Mouse (Mus musculus): ENCODE results near the gene Hcn2. TPM values are rescaled to one million over a fixed set of nuclear protein-coding genes. Genes with fewer than 3 reads are reported as not detected.

The Hcn2 gene
- polyA plus RNA-seq, 1 experiment: 270 TPM

DNA sequence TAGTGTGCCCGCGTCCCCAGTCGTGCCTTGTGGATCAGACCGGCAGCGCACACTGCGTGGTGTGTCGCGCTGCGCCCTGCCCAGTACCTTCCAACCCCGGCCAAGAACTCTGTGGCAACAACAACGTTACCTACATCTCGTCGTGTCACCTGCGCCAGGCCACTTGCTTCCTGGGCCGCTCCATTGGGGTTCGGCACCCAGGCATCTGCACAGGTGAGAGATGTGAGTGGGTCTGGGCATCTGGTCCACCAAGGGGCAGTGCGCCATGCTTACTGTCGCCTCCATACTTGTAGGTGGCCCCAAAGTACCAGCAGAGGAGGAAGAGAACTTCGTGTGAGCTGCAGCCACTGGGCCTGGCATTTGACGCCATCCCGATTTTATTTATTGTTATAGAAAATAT is 64.7 kb downstream of the Hcn2 start:
- H3K4me1 ChIP-seq (ENCODE audit: control insufficient read depth, insufficient read depth, low read length): peaks cover 10% of the 10 kb centered on the region
- peak overlapping the region; percentile 72 for H3K4me3 ChIP-seq (replicated peaks; ENCODE audit: insufficient read depth, low read depth, low read length)
- no peaks in the 10 kb centered on the region for H3K27me3 ChIP-seq (ENCODE audit: control insufficient read depth, insufficient read depth, low read length)
- WGBS: 34% methylated on average over 21 of the region's 21 CpGs
- TF ChIP-seq POLR2A (IDR thresholded peaks at IDR 0.05; ENCODE audit: borderline replicate concordance, insufficient read depth, low read length) (no peak), CTCF (IDR thresholded peaks at IDR 0.05; ENCODE audit: borderline replicate concordance, insufficient read depth, low read depth, low read length) (no peak)
- no peak for DNase-seq
- no peak overlapping the region for H3K27ac ChIP-seq (ENCODE audit: insufficient read depth, low read length)

DNA sequence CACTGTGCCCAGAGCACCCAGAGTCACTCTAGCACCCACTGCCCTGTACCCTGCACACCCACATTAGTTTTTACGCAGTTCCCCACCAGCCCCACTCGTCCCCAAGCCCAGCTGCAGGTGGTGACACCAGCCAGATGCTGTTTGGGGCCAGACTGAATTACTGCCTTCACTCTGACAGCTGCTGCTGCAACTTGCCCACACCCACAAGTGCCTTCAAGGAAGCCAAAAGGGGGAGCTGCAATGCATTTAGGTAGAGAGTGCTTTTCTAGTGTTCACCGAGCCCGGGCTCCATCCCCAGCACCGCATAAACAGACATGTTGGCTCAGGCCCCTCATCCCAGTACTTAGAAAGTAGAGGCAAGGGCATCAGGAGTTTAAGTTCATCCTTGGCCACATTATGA is 65.5 kb downstream of the Hcn2 start:
- no peaks in the 10 kb centered on the region for H3K27me3 ChIP-seq (ENCODE audit: control insufficient read depth, insufficient read depth, low read length)
- no peak overlapping the region for H3K27ac ChIP-seq (ENCODE audit: insufficient read depth, low read length)
- WGBS: 76% methylated on average over 5 of the region's 5 CpGs
- no peak overlapping the region for H3K4me3 ChIP-seq (replicated peaks; ENCODE audit: insufficient read depth, low read depth, low read length)
- DNase-seq: no peak
- H3K4me1 ChIP-seq (ENCODE audit: control insufficient read depth, insufficient read depth, low read length): peaks cover 10% of the 10 kb centered on the region
- no peak for TF ChIP-seq CTCF (IDR thresholded peaks at IDR 0.05; ENCODE audit: borderline replicate concordance, insufficient read depth, low read depth, low read length)

DNA sequence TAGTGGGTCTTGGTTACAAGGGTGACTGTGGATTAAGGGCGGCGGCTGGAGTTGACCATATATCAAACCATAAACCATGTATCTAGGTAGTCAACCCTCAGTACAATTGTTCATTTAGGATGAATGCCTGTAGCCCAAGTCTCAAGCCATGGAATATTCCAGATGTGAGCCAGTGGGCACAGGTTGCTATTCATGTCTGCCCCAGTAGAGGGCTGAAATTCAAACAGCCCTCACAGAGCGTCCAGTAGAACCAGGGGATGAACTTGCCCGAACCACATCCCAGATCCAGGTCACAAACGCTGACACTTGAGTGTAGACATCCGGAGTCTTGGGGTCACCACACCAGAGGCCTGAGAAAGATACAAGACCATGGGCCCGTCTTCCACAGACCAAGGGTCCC is 66.6 kb downstream of the Hcn2 start:
- DNase-seq: no peak
- TF ChIP-seq POLR2A (IDR thresholded peaks at IDR 0.05; ENCODE audit: borderline replicate concordance, insufficient read depth, low read length): no peak
- no peak for TF ChIP-seq CTCF (IDR thresholded peaks at IDR 0.05; ENCODE audit: borderline replicate concordance, insufficient read depth, low read depth, low read length)
- 78% methylated on average over 7 of the region's 7 CpGs for WGBS
- no peaks in the 10 kb centered on the region for H3K27me3 ChIP-seq (ENCODE audit: control insufficient read depth, insufficient read depth, low read length)
- H3K4me1 ChIP-seq (ENCODE audit: control insufficient read depth, insufficient read depth, low read length): peaks cover 10% of the 10 kb centered on the region
- no peak overlapping the region for H3K4me3 ChIP-seq (replicated peaks; ENCODE audit: insufficient read depth, low read depth, low read length)
- H3K27ac ChIP-seq (ENCODE audit: insufficient read depth, low read length): no peak overlapping the region

DNA sequence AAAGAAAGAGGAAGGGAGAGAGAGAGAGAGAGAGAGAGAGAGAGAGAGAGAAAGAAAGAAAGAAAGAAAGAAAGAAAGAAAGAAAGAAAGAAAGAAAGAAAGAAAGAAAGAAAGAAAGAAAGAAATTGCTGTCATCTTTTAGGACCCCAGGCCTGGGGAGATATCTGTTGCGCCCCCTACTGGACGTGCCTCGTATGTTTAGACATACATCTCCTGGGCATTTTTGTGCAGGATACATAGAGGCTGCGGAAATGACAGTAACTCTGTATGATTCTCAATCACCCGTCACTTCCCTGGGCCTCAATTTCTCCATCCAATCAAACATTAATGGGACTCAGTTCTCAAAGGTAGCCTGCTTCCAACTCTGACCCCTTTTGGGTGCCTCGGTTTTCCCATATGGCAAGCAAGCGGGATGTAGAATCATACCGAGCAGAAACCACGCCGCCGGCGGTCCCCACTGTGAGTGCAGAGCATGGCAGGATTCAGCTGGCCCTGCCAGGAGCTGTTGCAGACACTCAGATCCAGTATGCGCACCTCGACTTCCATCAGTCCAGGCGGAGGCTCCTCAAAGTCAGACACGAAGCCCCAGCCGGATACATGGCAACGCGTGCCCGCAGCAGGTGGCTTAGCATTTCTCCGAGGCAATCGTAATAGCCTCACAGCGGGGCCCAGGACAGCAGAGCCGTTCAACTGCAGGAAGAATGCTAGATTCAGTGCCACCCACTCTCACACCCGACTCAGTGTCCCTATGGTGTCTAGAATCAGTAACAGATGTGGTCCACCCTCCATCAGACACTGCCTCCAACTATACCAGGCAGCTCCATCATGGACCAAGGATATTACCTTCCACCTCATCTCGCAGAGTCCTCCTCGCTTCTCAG is 67.7 kb downstream of the Hcn2 start:
- WGBS: 25% methylated on average over 27 of the region's 27 CpGs
- H3K27ac ChIP-seq (ENCODE audit: insufficient read depth, low read length): no peak overlapping the region
- H3K27me3 ChIP-seq (ENCODE audit: control insufficient read depth, insufficient read depth, low read length): no peaks in the 10 kb centered on the region
- no peak overlapping the region for H3K4me3 ChIP-seq (replicated peaks; ENCODE audit: insufficient read depth, low read depth, low read length)
- no peak for DNase-seq
- H3K4me1 ChIP-seq (ENCODE audit: control insufficient read depth, insufficient read depth, low read length): peaks cover 10% of the 10 kb centered on the region
- TF ChIP-seq POLR2A (IDR thresholded peaks at IDR 0.05; ENCODE audit: borderline replicate concordance, insufficient read depth, low read length): no peak
- peak; percentile 51; the same call in 1 of the 2 replicates for TF ChIP-seq CTCF (IDR thresholded peaks at IDR 0.05; ENCODE audit: borderline replicate concordance, insufficient read depth, low read depth, low read length)

Other genes with a start within 250 kb of the Hcn2 start
- gene Vmn2r83, start 247.9 kb upstream of the Hcn2 start, polyA plus RNA-seq (2012; rRNA removed): not detected in 2 replicates
- gene Plpp2, start 182.8 kb upstream of the Hcn2 start, polyA plus RNA-seq (2012; rRNA removed): 9.2 and 10.4 TPM in 2 replicates
- 70.3 and 71.8 TPM in 2 replicates for gene Mier2, start 161.4 kb upstream of the Hcn2 start, polyA plus RNA-seq (2012; rRNA removed)
- gene Theg, start 129.3 kb upstream of the Hcn2 start, polyA plus RNA-seq (2012; rRNA removed): not detected in 2 replicates
- 3.1 and 3.2 TPM in 2 replicates for gene C2cd4c, start 102.6 kb upstream of the Hcn2 start, polyA plus RNA-seq (2012; rRNA removed)
- gene Shc2, start 78.7 kb upstream of the Hcn2 start, polyA plus RNA-seq (2012; rRNA removed): 30.2 and 31.2 TPM in 2 replicates
- not detected in 2 replicates for gene Odf3l2, start 70.9 kb upstream of the Hcn2 start, polyA plus RNA-seq (2012; rRNA removed)
- not detected in 2 replicates for gene Madcam1, start 52.1 kb upstream of the Hcn2 start, polyA plus RNA-seq (2012; rRNA removed)
- 93.3 and 95.4 TPM in 2 replicates for gene Tpgs1, start 47.3 kb upstream of the Hcn2 start, polyA plus RNA-seq (2012; rRNA removed)
- 93.9 and 106 TPM in 2 replicates for gene Cdc34, start 34.4 kb upstream of the Hcn2 start, polyA plus RNA-seq (2012; rRNA removed)
- 2.3 and 2.8 TPM in 2 replicates for gene Gzmm, start 27.6 kb upstream of the Hcn2 start, polyA plus RNA-seq (2012; rRNA removed)
- 1,261 and 1,264 TPM in 2 replicates for gene Bsg, start 12.1 kb upstream of the Hcn2 start, polyA plus RNA-seq (2012; rRNA removed)
- gene Polrmt, start 29.9 kb downstream of the Hcn2 start, polyA plus RNA-seq (2012; rRNA removed): 74.7 and 80.4 TPM in 2 replicates
- 10.6 and 11.1 TPM in 2 replicates for gene Fgf22, start 38.4 kb downstream of the Hcn2 start, polyA plus RNA-seq (2012; rRNA removed)
- gene Rnf126, start 50.3 kb downstream of the Hcn2 start, polyA plus RNA-seq (2012; rRNA removed): 126 and 127 TPM in 2 replicates
- gene Fstl3, start 60.6 kb downstream of the Hcn2 start, polyA plus RNA-seq (2012; rRNA removed): 2.2 and 2.5 TPM in 2 replicates
- 0.16 and 0.19 TPM in 2 replicates for gene Prss57, start 74.3 kb downstream of the Hcn2 start, polyA plus RNA-seq (2012; rRNA removed)
- 140 and 143 TPM in 2 replicates for gene Palm, start 76.9 kb downstream of the Hcn2 start, polyA plus RNA-seq (2012; rRNA removed)
- gene Misp, start 104.4 kb downstream of the Hcn2 start, polyA plus RNA-seq (2012; rRNA removed): 0.29 and 0.41 TPM in 2 replicates
- gene Ptbp1, start 137.8 kb downstream of the Hcn2 start, polyA plus RNA-seq (2012; rRNA removed): 64.2 and 68.6 TPM in 2 replicates
- gene Prtn3, start 157.8 kb downstream of the Hcn2 start, polyA plus RNA-seq (2012; rRNA removed): 2.4 and 2.5 TPM in 2 replicates
- 46.0 and 49.3 TPM in 2 replicates for gene Plppr3, start 158.0 kb downstream of the Hcn2 start, polyA plus RNA-seq (2012; rRNA removed)
- gene Elane, start 169.6 kb downstream of the Hcn2 start, polyA plus RNA-seq (2012; rRNA removed): 0.15 TPM in 1 of 2 replicates, not detected in the other
- 0.29 and 0.41 TPM in 2 replicates for gene Cfd, start 174.2 kb downstream of the Hcn2 start, polyA plus RNA-seq (2012; rRNA removed)
- 46.5 and 47.4 TPM in 2 replicates for gene Med16, start 192.3 kb downstream of the Hcn2 start, polyA plus RNA-seq (2012; rRNA removed)
- gene Gm26602, start 194.2 kb downstream of the Hcn2 start, polyA plus RNA-seq (2012; rRNA removed): not detected in 2 replicates
- 12.1 and 12.8 TPM in 2 replicates for gene Kiss1r, start 200.3 kb downstream of the Hcn2 start, polyA plus RNA-seq (2012; rRNA removed)
- 156 and 162 TPM in 2 replicates for gene R3hdm4, start 204.6 kb downstream of the Hcn2 start, polyA plus RNA-seq (2012; rRNA removed)
- gene Arid3a, start 210.4 kb downstream of the Hcn2 start, polyA plus RNA-seq (2012; rRNA removed): 4.7 TPM in 2 replicates
- gene Wdr18, start 243.5 kb downstream of the Hcn2 start, polyA plus RNA-seq (2012; rRNA removed): 56.2 and 57.4 TPM in 2 replicates